12 mouse cellular contexts compared by ENCODE assay signal in the genomic region with DNA sequence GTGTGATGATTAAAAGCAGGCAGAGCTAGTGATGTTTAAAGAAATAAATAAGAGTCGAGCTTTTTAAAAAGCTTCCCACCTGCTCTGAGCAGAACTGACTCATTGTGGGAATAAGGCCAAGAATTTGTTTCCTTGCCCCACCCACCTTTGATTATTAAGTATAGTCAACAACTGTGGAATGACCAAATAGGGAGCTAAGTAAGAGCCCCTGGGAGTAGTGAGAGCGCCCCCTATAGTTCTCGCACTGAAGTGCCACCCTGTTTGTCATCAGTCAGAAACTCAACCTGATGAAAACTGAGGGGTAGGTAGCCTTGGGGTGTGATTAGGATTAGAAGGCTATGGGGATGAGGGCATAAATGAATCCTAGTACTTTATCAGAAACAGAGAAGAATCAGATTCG. TPM values are rescaled to one million over a fixed set of nuclear protein-coding genes. Genes with fewer than 3 reads are reported as not detected.
DNase-seq lines count a peak whose midpoint lies in the region; ATAC-seq and TF ChIP-seq lines count a peak whose summit lies in the region.
"Had no signal": no experiment of that assay in that cellular context is flagged by ENCODE, and none has a peak within 500 bp of the region (broad histone marks: within the 10 kb centered on the region; RNA-seq: fewer than 3 reads in every experiment).

No protein-coding gene starts in this region.

- H3K36me3 ChIP-seq in kidney, embryonic 14.5 days (ENCODE audit: control insufficient read depth, insufficient read depth, low read length): no peaks in the 10 kb centered on the region
- no peaks in the 10 kb centered on the region for H3K36me3 ChIP-seq in ES-Bruce4 (ENCODE audit: control insufficient read depth, insufficient read depth, low read length, poor library complexity, severe bottlenecking)
- H3K36me3 ChIP-seq: forebrain, embryonic 15.5 days; limb, embryonic 13.5 days; neural tube, embryonic 12.5 days had no signal

- peak; percentile 31 to 34 for DNase-seq in kidney, postnatal 4 days
- peak; percentile 48 to 52 for DNase-seq in B cell, adult 2 months
- DNase-seq in induced T-regulatory cell, adult 2 months (ENCODE audit: low read depth): peak; percentile 64
- no peak for DNase-seq in left cerebral cortex, adult 8-10 months (ENCODE audit: low spot score in 2 of 2)
- no peak for DNase-seq in frontal cortex, postnatal 10 days (ENCODE audit: low spot score in 2 of 2)
- DNase-seq: cerebellum, adult 18-20 months; kidney, adult 18-20 months had no signal

- H3K27ac ChIP-seq in kidney, embryonic 14.5 days (ENCODE audit: low read depth, low read length): no peak overlapping the region
- no peak overlapping the region for H3K27ac ChIP-seq in ES-Bruce4 (ENCODE audit: insufficient read depth, low read length)
- H3K27ac ChIP-seq: forebrain, embryonic 15.5 days; limb, embryonic 13.5 days; neural tube, embryonic 12.5 days had no signal

- TF ChIP-seq EP300 in ES-Bruce4 (IDR thresholded peaks at IDR 0.05; ENCODE audit: insufficient read depth, low read depth, low read length): no peak

- ATAC-seq in kidney, embryonic 14.5 days (ENCODE audit: low FRiP score, low TSS enrichment): no peak
- ATAC-seq: forebrain, embryonic 15.5 days had no signal

- WGBS in kidney, embryonic 14.5 days: 56% methylated on average over 4 of the region's 4 CpGs

- no peaks in the 10 kb centered on the region for H3K27me3 ChIP-seq in kidney, embryonic 14.5 days (ENCODE audit: control insufficient read depth, insufficient read depth, low read length)
- H3K27me3 ChIP-seq in ES-Bruce4 (ENCODE audit: control insufficient read depth, insufficient read depth, low read length, poor library complexity, severe bottlenecking): no peaks in the 10 kb centered on the region
- H3K27me3 ChIP-seq: forebrain, embryonic 15.5 days; limb, embryonic 13.5 days; neural tube, embryonic 12.5 days had no signal

- TF ChIP-seq CTCF in ES-Bruce4 (IDR thresholded peaks at IDR 0.05; ENCODE audit: low read depth, low read length): peak; percentile 34

- no peak overlapping the region for H3K4me2 ChIP-seq in kidney, embryonic 14.5 days (replicated peaks; ENCODE audit: low read depth, low read length)
- H3K4me2 ChIP-seq: forebrain, embryonic 15.5 days; limb, embryonic 13.5 days; neural tube, embryonic 12.5 days had no signal

- no peak overlapping the region for H3K9ac ChIP-seq in kidney, embryonic 14.5 days (ENCODE audit: low read depth, low read length)
- no peak overlapping the region for H3K9ac ChIP-seq in ES-Bruce4 (ENCODE audit: low read depth, poor library complexity, severe bottlenecking)
- H3K9ac ChIP-seq: forebrain, embryonic 15.5 days; limb, embryonic 13.5 days; neural tube, embryonic 12.5 days had no signal

- no peak for TF ChIP-seq POLR2A in ES-Bruce4 (IDR thresholded peaks at IDR 0.05; ENCODE audit: insufficient read depth, low read length)

- H3K4me1 ChIP-seq in kidney, embryonic 14.5 days (ENCODE audit: control insufficient read depth, insufficient read depth, low read length): 0 out of 2 replicates have a peak, but pooled peaks cover 3% of the 10 kb centered on the region
- peaks cover 4% of the 10 kb centered on the region for H3K4me1 ChIP-seq in ES-Bruce4 (ENCODE audit: control insufficient read depth, insufficient read depth, low read length)
- H3K4me1 ChIP-seq: forebrain, embryonic 15.5 days had no signal

- no peak overlapping the region for H3K4me3 ChIP-seq in kidney, embryonic 14.5 days (ENCODE audit: low read length)
- no peak overlapping the region for H3K4me3 ChIP-seq in ES-Bruce4 (ENCODE audit: low read depth, low read length)
- H3K4me3 ChIP-seq: forebrain, embryonic 15.5 days; limb, embryonic 13.5 days; neural tube, embryonic 12.5 days had no signal

- no peaks in the 10 kb centered on the region; the same call in 1 of the 2 replicates for H3K9me3 ChIP-seq in kidney, embryonic 14.5 days (ENCODE audit: control insufficient read depth, low read length)
- H3K9me3 ChIP-seq in ES-Bruce4 (replicated peaks; ENCODE audit: control insufficient read depth, insufficient read depth, low read length, poor library complexity, severe bottlenecking): peaks cover 5% of the 10 kb centered on the region
- H3K9me3 ChIP-seq: forebrain, embryonic 15.5 days had no signal

RNA-seq across cellular contexts. Expression of a gene that starts 1.8 kb away (rescaled TPM):
- not detected in 2 replicates for polyA plus RNA-seq in kidney, embryonic 14.5 days (2014; fragmentation: Nextera tagmentation; extraction: Ambion mirVana)
- polyA plus RNA-seq in ES-Bruce4 (2011; ENCODE audit: insufficient read depth, insufficient read length, low read depth, missing spikeins): not detected in 2 replicates
- total RNA-seq in left cerebral cortex, adult 8-10 months (2022): not detected
- polyA plus RNA-seq: forebrain, embryonic 15.5 days; limb, embryonic 13.5 days; neural tube, embryonic 12.5 days had no signal

RNA-seq across cellular contexts. Expression of a gene that starts 16.7 kb away (rescaled TPM):
- polyA plus RNA-seq in kidney, embryonic 14.5 days (2014; fragmentation: Nextera tagmentation; extraction: Ambion mirVana): not detected in 2 replicates
- not detected in 2 replicates for polyA plus RNA-seq in ES-Bruce4 (2011; ENCODE audit: insufficient read depth, insufficient read length, low read depth, missing spikeins)
- 1 to 10 TPM in 1 of 4 experiments, not detected in 3; 1.1 TPM for total RNA-seq in left cerebral cortex, adult 8-10 months (2022)
- polyA plus RNA-seq: limb, embryonic 13.5 days; neural tube, embryonic 12.5 days had no signal

RNA-seq across cellular contexts. Expression of a gene that starts 27.3 kb away (rescaled TPM):
- 26.0 and 32.7 TPM in 2 replicates for polyA plus RNA-seq in kidney, embryonic 14.5 days (2014; fragmentation: Nextera tagmentation; extraction: Ambion mirVana)
- 16.9 and 17.8 TPM in 2 replicates for polyA plus RNA-seq in ES-Bruce4 (2011; ENCODE audit: insufficient read depth, insufficient read length, low read depth, missing spikeins)
- total RNA-seq in left cerebral cortex, adult 8-10 months (2022): 1 to 10 TPM; 7.2 to 8.2 (median 7.7) TPM

RNA-seq across cellular contexts. Expression of a gene that starts 39.4 kb away (rescaled TPM):
- polyA plus RNA-seq in kidney, embryonic 14.5 days (2014; fragmentation: Nextera tagmentation; extraction: Ambion mirVana): not detected in 2 replicates
- polyA plus RNA-seq in ES-Bruce4 (2011; ENCODE audit: insufficient read depth, insufficient read length, low read depth, missing spikeins): not detected in 2 replicates
- total RNA-seq in left cerebral cortex, adult 8-10 months (2022): under 1 TPM in 2 of 4 experiments, not detected in 2; 0.17 to 0.19 TPM
- polyA plus RNA-seq: neural tube, embryonic 12.5 days had no signal

RNA-seq across cellular contexts. Expression of a gene that starts 41.5 kb away (rescaled TPM):
- polyA plus RNA-seq in kidney, embryonic 14.5 days (2014; fragmentation: Nextera tagmentation; extraction: Ambion mirVana): not detected in 2 replicates
- polyA plus RNA-seq in ES-Bruce4 (2011; ENCODE audit: insufficient read depth, insufficient read length, low read depth, missing spikeins): not detected in 2 replicates
- total RNA-seq in left cerebral cortex, adult 8-10 months (2022): not detected
- polyA plus RNA-seq: forebrain, embryonic 15.5 days; limb, embryonic 13.5 days; neural tube, embryonic 12.5 days had no signal

Comparison
In these comparisons a context has a peak if more than half of its experiments do, and no peak if none do; other contexts are left out.
1. DNase-seq: peak in kidney, postnatal 4 days (2 of 2), B cell, adult 2 months (2 of 2) and induced T-regulatory cell, adult 2 months (single experiment); none in left cerebral cortex, adult 8-10 months (0 of 2) and frontal cortex, postnatal 10 days (0 of 2).